Mouse (Mus musculus) ovary, postnatal 10 days (tissue): ENCODE data around the gene Setd3.
A peak's percentile ranks its signal among the peaks of the same experiment; 100 is the strongest.

ENCODE experiments used
- DNase-seq: peaks from one replicate; pipeline ENCODE4 v3.0.0; 2022; ENCODE audit warnings: low spot score

Gene Setd3

DNA sequence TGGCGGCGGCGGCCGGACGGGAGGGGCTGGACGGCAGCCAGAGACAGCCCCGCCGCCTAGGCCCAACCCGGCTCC is at the start of gene Setd3:
TSS of gene Setd3 (minus strand) at position 69 of the 75 bp plus-strand sequence.
- DNase-seq = no peak

DNA sequence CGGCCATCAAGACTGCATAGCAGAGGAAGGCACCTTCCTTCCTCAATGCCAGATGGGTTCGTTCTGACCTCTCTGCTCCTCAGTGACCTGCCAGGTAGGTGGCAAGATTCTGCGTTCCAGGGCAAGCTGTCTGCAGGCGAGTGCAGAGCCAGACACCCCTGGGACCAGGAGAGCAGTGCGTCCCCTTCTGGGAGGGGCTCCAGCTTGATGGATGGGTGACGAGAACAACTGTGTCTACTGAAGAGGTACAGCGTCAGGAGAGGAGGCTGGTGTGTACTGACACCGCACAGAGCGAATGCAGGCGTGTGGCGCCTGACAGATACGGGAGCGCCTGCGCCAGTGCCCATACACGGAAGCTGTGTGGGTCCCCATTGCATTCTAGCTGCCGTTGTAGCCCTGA is 48.4 kb upstream of the Setd3 start:
- DNase-seq = no peak

DNA sequence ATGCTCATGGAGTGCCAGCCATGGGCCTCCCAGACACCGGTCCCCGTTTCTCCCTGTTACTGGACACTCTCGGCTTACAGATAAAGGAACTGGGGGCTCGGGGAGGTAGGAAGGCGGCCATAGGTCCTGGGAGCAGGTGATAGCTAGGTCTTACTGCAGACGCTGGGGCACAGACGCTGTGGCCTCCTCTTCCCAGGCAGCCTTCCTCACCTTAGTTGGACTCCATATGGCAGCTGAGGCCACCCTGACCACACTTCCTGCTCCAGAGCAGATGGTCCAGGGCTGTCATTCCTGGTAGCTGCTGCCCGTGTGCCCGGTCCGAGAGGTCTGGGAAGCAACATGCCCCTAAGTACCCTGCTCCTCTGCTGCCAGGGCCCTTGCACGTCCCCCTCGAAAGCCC is 47.8 kb upstream of the Setd3 start:
- DNase-seq = no peak

DNA sequence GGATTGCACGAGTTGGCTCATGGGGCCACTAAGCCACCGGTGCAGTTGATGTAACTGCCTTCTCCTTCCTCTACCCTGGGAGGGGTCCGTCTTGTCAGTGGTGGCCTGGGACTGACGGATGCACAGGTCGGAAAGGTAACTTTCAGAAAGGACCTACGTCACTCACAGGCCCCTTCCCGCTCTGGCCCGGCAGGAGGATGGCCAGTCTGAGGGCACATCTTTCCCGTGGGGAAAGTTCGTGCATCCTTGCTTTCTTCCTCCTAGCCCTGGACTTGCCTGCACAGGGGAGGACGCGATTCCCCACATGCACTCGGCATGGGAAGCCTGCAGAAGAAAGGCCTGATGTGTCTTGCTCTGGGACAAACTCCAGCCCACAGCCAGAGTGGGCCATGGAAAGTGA is 47.1 kb upstream of the Setd3 start:
- no peak for DNase-seq

DNA sequence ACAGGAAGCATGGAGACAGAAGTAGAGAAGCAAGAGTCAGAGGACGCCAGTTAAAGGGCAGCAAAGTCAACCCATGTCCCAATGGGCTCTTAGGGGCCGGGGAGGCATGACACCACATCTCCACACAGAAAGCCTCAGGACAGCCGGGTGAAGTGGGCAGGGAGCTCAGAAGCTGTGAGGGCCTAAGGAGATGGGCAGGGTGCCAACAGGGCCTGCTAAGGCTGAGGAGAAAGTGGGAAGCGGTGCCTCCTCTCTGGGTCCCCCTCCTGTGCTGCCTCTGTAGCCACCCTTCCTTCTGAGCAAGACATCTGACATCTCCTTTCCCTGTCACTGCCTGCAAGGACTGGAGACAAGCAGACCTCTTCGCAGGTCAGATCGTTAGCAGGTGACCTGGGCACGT is 46.7 kb upstream of the Setd3 start:
- DNase-seq = no peak

DNA sequence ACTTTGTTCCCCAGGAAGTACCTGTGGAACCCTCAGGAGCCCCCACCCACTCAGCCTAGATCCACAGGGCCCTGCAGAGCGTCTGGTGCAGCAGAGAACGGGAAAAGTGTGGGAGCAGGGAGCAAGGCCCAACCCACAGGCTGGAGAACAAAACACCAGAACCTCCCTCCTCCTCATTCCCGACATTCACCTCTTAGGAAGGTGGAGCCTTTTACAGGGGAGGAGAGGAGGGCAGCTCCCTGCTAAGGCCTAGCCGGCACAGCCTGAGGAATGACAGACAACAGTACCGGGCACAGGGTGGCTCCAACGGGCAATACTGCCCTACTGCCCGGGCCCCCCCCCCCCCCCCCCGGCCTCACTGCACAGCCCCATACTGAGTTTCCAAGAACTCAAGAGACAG is 44.2 kb upstream of the Setd3 start:
- DNase-seq = no peak

DNA sequence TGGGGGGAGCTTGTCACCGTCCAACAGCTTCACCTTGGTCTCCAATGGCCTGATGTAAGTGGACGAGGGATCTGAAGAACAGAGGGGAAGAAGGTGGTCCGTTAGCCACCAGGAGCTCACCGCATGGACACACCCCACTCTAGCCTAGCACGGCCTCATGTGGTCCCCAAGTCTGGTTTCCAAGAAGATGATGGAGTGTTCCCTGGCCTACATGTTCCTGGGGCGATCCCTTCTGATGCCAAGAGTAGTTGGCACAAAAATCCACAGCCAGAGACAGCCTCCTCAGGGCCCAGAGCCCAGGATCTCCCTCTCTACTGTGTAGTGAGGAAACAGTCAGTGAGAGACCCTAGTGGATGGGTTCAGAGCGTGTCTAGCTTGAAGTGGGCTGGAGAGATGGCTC is 42.6 kb upstream of the Setd3 start:
- no peak for DNase-seq

DNA sequence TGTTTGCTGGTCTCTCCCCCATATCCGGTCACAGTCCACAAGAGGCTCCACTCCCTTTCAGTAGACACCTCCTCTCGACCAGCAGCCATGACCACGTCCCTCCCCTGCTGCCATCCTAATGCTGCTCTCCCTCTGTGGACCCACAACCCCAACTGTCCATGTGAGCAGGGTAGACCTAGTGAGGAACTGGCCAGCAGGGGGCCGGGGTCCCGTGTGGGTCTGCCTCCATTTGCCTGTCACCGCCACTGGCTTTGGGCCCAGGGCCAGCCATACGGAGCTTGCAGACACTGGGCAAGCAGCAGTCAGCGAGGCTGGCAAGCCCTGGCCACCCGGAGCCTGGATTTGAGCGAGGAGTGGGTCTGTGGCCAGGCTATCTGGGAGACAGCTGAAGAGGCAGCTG is 42.1 kb upstream of the Setd3 start:
- no peak for DNase-seq

DNA sequence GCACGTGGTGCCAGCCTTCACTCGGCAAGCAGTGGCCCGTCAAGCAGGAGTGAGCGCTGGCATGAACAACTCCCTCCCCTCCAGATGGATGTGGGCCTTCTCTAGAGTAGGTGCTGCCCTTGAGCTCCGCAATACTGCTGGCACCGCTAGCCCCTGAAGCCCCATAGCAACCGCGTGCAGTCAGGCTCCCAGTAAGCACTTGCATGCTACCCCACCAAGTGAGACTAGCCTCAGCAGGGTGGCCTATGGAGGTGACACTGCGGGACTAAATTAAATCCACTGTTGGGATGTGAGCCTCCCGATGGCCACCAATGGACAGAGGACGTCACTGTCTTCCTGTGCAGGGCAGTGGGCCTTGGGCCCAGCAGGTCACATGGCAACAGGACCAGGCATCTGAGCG is 41.5 kb upstream of the Setd3 start:
- no peak for DNase-seq

DNA sequence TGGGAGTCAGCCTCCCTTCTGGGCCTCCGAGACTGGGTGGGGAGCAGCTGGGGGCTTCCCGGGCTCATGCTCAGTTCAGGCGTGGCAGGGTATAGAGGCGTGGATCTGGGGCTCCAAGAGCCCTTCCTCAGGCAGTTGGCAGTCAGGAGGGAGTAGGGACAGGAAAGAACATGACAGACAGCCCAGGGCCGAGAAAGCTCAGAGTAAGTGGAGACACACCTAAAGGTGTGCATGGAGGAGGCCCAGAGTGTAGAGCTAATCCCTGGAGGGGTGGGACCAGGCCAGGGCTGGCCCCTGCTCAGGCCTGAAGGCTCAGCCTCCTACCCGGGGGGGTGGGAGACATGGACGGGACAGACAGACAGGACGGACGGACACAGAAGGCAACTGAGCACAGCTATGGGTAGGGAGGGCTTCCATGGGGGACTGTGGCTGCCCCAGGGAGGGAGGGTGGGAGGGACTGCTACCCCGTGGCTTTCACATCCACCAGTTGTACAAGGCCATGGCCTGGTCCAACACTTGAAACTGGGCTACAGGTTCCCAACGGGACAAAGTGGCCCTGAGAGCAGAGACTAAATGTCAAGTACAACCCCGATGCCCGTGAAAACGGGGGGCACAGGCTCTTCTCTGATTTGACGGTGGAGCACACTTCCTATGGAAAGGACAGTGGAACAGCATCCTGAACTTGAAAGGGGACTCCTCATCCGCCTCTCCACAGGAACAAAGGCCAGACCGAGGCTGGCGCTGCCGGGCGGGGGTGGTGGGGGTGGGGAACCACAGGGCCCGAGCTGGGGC is 40.9 kb upstream of the Setd3 start:
- no peak for DNase-seq

DNA sequence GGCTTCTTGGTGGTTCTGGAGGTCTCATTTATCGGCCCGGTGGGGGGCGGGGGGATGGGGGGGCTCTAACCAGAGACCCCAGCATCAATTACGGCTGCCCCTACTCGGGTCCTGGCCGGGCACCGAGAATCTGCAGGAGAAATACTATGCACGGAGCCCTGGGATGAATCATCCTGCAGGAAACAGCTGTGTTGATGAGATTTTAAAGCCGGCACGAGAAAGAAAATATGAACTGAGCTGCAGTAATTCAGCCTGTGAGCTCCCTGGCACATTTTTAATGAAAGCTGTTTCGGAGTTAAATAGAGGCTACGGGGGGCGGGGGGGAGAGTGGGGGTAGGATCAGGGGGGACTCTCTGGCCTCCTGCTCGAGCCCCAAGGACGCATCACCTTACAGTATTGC is 40.0 kb upstream of the Setd3 start:
- no peak for DNase-seq

DNA sequence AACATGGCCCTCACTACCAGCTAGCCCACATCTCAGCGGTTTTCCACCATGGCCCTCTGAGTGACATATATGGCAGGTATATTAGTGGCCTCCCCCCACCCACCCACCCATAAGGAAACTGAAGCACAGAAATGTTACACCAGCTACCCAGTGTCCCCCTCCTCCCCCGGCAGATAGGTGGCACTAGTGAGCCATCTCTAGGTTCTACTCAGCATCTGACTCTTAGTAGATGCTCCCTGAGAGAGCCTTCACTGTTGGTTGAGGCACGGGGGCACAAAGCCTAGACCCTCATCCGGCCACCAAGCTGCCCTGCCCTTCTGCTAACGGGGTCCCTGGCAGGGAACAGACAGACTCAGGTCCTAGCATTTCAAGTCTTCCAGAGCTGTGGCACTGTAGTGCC is 38.5 kb upstream of the Setd3 start:
- DNase-seq = no peak

DNA sequence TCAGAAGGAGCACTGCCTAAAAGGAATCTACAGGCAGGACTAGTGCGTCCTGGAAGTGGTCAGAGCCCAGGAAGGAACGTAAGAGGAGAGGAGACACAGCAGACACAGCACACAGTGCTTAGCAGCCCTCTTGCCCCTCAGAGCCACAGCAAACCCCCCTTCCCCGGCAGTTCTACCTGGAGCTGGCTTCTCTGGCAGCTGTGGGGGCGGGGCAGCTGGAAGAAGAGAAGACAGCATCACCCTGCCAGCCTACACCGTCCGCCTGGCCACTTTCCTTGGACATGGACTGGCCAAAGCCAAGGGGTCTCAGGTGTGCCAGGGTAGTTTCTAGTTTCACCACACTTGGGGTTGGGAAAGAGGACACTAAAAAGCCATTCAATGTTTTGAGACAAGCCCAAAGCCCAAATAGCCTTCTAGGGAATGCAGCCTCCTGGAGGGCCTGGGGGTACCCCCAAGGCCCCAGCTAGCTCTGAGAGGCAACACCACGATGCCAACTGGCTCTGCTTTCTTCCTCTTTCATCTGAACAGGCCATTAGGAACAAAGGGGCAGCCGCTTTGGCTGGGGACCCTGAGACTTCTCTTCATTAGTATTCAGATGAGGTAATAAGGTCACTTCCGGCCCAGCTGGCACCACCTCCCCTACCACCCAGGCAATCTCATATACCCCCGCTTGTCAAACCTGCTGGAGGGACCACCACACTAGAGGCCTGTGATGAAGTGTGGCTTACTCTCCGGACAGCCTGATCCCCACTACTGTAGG is 37.7 kb upstream of the Setd3 start:
- no peak for DNase-seq

DNA sequence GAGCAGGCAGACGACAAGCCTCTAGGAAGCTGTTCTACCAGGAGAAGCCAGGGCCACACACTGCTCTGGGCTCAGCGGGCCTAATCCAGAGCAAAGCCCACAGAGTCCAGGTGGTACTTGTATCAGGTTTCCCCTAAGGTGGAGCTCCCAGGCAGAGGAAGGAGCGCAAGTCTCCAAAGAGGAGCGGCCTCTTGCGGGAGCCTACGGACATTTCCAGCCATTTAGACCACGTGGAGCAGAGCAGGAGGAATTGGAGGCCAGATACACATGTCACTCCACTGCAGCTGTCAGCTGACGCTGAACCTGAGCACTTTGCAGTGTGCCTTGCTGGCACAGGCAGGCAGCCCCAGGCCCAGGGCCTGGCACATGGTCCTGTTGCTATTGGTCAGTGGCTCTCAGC is 36.0 kb upstream of the Setd3 start:
- DNase-seq = no peak

DNA sequence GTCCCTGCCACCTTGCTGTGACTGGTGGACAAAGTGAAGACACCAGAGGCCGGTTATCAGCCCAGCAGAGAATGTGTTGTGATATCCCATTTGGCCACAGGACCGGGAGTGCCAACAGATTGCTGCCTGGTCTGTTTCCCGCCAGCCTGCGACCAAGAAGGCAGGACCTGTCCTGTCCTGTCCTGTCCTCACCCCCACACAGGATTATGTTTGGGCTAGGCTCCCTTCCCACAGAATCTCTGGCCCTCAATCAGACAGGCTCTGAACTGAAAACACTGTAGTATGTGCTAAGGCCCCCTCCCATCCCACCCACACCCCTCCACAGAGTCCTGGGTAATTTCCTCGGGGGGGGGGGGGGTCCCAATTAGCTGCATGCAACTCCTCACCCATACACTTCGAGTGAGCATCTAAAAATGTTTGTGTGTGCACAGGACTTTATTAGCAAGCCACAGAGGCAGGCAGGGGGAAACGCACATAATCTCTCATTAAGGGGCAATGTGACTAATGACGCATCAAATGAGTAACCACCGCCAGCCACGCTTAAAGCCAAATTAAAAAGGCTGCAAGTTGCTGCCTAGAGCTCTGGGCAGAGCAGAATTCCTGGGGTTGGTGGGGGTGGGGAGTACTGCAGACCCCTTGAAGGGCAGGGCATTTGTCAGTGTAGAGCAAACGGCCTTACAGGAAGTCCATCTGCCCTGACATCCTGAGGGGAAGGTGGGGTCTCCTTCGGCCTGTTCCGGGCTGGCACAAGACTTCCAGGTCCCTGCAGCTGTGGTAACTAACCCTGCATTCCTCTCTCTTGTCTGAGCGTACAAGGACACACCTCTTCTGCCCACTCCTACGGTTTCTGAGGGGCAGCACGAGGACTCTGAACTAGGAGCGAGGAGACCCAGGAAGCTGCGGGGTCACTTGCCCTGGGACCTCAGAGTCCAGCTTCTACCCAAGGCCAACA is 34.3 kb upstream of the Setd3 start:
- DNase-seq = no peak

DNA sequence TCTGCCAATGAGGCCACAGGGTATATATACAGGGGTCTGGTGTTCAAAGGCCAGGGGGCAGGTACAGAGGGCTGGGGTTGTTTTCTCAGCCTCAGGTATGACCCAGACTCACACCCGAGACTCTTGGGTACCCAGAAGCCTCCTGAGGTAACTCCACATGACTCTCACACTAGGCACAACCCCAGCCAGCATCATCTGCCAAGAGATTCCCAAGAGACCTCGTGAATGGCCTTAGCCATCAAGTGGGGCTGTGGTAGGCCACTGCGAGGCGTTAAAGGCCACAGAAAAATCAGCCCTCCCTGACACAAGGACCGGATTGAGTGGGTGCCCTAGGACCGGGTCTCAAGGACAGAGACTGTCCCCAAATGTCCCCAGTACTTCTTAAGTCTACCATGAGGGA is 33.4 kb upstream of the Setd3 start:
- no peak for DNase-seq

DNA sequence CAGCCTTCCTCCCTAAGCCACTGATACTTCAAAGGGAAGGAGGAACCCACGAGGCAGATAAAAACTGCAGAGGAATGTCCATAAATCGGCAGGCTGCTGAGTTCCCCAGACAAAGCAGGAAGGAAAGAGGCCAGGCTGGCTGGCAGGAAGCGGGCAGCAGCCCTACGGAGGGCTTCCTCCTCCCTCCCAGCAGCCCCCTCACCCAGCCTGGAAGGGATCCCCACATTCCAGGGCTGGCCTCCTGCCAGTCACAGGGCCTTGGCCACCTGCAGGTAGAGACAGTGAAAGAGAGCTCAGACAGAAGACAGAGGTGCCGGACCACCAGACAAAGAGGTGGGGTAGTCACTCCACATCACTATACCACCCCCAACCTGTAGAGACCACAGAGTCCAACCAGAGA is 33.0 kb upstream of the Setd3 start:
- no peak for DNase-seq

DNA sequence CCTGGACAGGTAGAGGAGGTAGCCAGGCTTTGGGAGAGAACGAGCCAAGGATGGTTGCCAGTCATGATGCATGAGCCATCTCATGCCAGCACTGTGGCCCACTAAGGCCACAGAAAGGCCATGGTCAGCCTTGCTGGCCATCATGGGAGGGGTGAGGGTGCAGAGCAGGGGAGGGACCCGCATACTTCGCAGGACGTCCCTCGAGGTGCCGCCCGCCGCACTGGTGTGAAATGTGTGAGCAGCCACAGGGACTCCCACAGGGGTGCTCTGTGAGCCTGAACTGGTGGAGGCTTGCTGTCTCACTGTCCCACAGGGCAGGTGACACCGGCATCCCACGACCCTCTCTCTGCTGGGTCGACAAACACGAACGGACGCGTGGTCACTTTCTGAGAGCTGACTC is 31.5 kb upstream of the Setd3 start:
- DNase-seq = no peak

DNA sequence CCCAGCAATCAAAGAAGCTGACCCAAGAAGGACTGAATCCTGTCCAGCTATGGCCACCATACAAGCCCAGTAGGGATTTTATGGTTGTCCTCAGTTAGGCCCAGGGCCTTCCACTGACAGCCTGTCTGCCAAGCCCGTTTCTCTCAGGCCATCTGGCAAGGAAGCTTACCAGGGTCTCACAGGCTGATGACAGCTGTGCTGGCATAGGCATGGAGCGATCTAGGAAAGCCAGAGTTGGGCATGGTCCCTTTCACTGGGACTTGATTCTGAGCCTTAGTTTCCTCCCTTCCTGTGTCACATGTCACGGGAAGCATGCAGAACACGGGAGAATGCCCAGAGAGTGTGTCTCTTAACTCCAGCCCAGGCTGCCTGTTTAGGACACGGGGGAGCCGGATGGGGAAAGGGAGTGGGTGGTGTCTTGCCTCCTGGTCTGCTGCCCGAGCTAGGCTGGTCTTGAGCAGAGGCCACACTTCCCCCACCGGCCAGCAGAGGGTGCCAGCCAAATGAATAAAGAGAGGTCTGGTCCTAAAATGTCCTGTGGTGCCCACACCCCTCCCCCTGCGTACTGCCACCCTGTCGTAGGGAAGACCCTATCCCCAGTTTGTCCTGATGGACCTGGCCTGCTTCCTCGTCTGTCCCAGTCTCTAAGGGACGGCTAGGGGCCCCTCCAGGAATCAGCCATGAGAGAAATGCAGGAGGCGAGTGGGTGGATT is 29.8 kb upstream of the Setd3 start:
- peak; percentile 62 for DNase-seq

DNA sequence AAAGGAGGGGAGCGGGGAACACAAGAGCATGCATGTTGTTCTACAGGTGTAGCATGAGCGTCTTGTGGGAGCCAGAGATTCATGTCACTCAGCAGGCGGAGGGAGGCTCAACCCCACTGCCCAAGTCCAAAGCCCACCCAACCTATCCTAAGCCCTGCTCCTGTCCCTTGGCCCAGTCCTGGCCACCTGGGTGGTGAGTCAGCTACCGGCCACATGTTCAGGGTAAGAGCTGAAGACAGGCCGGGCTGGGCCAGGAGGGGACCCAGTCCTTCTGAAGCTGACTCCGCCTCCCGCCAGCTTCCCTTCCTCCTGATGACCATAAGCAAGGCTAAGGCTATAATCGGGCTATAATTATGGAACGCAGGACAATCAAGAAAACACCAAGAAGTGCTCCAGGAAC is 29.1 kb upstream of the Setd3 start:
- no peak for DNase-seq

DNA sequence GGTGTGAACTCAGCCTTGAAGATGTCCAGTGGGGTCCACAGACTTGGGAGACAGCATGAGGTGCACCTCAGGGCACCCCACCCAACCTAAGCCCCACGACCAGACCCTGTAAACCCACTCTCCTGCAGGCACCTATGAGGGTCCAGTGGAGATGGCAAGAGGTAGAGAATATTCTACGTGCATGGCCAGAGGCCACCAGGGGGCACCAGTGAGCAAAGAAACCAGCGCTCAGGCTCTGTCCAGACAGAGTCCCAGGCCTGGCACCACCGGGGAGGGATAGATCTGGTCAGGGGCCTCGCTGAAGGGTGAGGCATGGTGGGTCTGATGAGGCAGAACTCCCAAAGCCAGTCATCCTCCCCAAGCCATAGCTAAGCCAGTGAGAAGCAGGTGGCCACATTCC is 27.5 kb upstream of the Setd3 start:
- DNase-seq = peak; percentile 55

DNA sequence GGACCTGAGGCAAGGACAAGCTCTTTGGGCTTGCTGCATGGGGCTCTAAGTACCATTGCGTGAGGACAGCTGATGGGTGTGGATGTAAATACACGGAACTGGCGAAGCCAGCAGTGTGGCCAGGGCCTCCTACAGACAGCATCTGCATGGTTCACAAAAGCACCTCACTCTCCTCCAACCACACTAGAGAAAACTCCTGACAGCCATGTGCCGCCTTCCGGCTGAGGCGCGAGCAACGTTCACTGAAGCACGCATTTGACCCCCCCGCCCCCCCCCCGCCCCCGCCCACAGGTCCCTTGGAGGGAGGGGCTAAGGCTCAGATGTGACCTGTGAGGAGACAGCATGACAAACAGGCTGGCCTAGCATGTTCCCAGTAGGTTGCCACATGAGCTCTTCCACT is 25.9 kb upstream of the Setd3 start:
- DNase-seq = no peak

DNA sequence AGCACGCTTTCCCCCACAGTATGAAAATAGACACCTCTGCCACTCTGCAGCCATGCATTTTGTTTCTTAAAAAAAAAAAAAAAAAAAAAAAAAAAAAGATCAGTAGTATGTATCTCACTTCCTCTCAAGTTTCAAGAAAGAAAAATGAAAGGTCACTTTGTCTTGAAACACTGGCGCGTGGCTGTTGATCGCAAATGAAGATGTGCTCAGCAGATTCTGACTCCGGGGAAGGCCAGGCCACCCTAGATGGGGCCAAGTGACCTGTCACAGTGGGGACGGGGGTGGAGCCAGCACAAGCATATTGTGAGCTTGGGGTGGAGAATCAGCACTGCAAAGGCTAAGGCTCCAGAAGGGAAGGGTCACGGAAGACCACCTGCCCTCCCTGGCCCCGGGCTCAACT is 24.8 kb upstream of the Setd3 start:
- DNase-seq = no peak
